Mouse (Mus musculus) ES-Bruce4 (cell line): ENCODE measurements around the gene Ankrd35. TPM values are rescaled to one million over a fixed set of nuclear protein-coding genes. Genes with fewer than 3 reads are reported as not detected.
"Not testable (repeated sequence)": the region's sequence is repeated elsewhere in the genome, so short reads cannot be mapped to it uniquely, and the experiment has no call there.

Experiments
- H3K27ac ChIP-seq: 2 replicates; pipeline ENCODE4 v1.5.1; 2012; ENCODE audit warnings: low read length, inconsistent platforms; ENCODE audit not compliant: insufficient read depth
- H3K27me3 ChIP-seq: 2 replicates; pipeline ENCODE4 v1.6.1; 2012; ENCODE audit warnings: mild to moderate bottlenecking, low read length, inconsistent platforms; ENCODE audit not compliant: control insufficient read depth, poor library complexity, insufficient read depth, severe bottlenecking
- H3K36me3 ChIP-seq: 2 replicates; pipeline ENCODE4 v1.6.1; 2012; ENCODE audit warnings: inconsistent platforms, mild to moderate bottlenecking, low read length, moderate library complexity; ENCODE audit not compliant: control insufficient read depth, poor library complexity, insufficient read depth, severe bottlenecking
- H3K4me1 ChIP-seq: one replicate; pipeline ENCODE4 v1.8.1; 2011; ENCODE audit warnings: low read length; ENCODE audit not compliant: control insufficient read depth, insufficient read depth
- H3K4me3 ChIP-seq: 2 replicates; pipeline ENCODE4 v1.5.1; 2011; ENCODE audit warnings: low read depth, mild to moderate bottlenecking, low read length
- H3K9ac ChIP-seq: 2 replicates; pipeline ENCODE4 v1.6.1; 2012; ENCODE audit warnings: low read depth, mild to moderate bottlenecking, inconsistent platforms; ENCODE audit not compliant: poor library complexity, severe bottlenecking
- H3K9me3 ChIP-seq: replicated peaks from 2 replicates; pipeline ENCODE4 v1.6.1; 2012; ENCODE audit warnings: mild to moderate bottlenecking, low read length, inconsistent platforms; ENCODE audit not compliant: control insufficient read depth, poor library complexity, insufficient read depth, severe bottlenecking
- CTCF ChIP-seq: IDR thresholded peaks from one replicate; pipeline ENCODE4 v1.8.1; 2011; ENCODE audit warnings: low read depth, low read length
- EP300 ChIP-seq: IDR thresholded peaks from 2 replicates; pipeline ENCODE4 v1.6.1; 2011; ENCODE audit warnings: low read depth, low read length; ENCODE audit not compliant: insufficient read depth
- POLR2A ChIP-seq: IDR thresholded peaks from one replicate; pipeline ENCODE4 v1.8.1; 2011; ENCODE audit warnings: low read length; ENCODE audit not compliant: insufficient read depth
- polyA plus RNA-seq: library from polyadenylated mRNA; stranded (reverse); fragments of >200 nt; gene quantifications from 2 replicates; pipeline ENCODE4 v1.2.4, GENCODE M21; 2011; ENCODE audit warnings: low read depth; ENCODE audit not compliant: missing spikeins, insufficient read depth, insufficient read length

Ankrd35 gene
- polyA plus RNA-seq, 1 experiment = 3.5 TPM

GRCm38 (mm10) chr3:96684822-96685156 lies 14.9 kb downstream of the Ankrd35 start:
- Histone ChIP-seq H3K9ac (peak overlapping the region; percentile 49), H3K27me3 (no peaks in the 10 kb centered on the region), H3K27ac (no peak overlapping the region)

GRCm38 (mm10) chr3:96686057-96686456 lies 16.1 kb downstream of the Ankrd35 start:
- not testable (repeated sequence) for H3K4me3 ChIP-seq, H3K4me1 ChIP-seq, H3K27ac ChIP-seq, H3K36me3 ChIP-seq, H3K9ac ChIP-seq, H3K27me3 ChIP-seq, H3K9me3 ChIP-seq

More at GRCm38 (mm10) chr3:96684822-96685156, 14.9 kb downstream of the Ankrd35 start:
- TF ChIP-seq CTCF = no peak
- no peak for TF ChIP-seq POLR2A
- TF ChIP-seq EP300 = no peak
- H3K4me3 ChIP-seq = peak overlapping the region; percentile 58
- no peaks in the 10 kb centered on the region for H3K9me3 ChIP-seq
- peaks cover 4% of the 10 kb centered on the region for H3K4me1 ChIP-seq
- no peaks in the 10 kb centered on the region for H3K36me3 ChIP-seq

DNA sequence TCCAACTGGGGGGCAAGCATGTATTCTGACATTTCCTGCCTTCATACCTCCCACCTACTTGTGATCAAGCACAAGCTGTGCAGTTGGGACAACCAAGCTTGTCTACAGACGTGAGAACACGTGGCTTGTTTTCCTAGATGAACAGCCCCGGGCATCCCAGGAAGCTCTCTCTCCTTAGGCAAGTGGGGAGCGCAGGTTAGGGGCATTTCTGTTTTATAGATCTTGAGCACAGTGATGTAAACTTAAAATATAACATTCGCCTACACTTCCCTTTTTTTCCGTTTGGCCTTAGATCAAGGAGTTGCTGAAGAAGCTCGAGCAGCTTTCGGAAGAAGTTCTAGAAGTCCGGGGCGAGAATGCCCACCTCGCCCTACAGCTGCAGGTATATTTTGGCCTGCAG lies 18.9 kb downstream of the Ankrd35 start:
- Histone ChIP-seq H3K9ac (no peak overlapping the region; the same call in 1 of the 2 replicates), H3K4me1 (peaks cover 2% of the 10 kb centered on the region), H3K27ac (no peak overlapping the region), H3K4me3 (no peak overlapping the region), H3K36me3 (no peaks in the 10 kb centered on the region), H3K9me3 (no peaks in the 10 kb centered on the region), H3K27me3 (no peaks in the 10 kb centered on the region)
- TF ChIP-seq CTCF = no peak
- no peak for TF ChIP-seq POLR2A
- no peak for TF ChIP-seq EP300

GRCm38 (mm10) chr3:96690298-96690697 lies 20.4 kb downstream of the Ankrd35 start:
- Histone ChIP-seq H3K36me3 (no peaks in the 10 kb centered on the region), H3K27me3 (no peaks in the 10 kb centered on the region), H3K27ac (0 out of 2 replicates have a peak overlapping the region, but pooled peaks have one; percentile 3), H3K4me1 (no peaks in the 10 kb centered on the region), H3K9me3 (no peaks in the 10 kb centered on the region), H3K4me3 (no peak overlapping the region), H3K9ac (no peak overlapping the region)
- no peak for TF ChIP-seq CTCF
- TF ChIP-seq EP300 = no peak
- TF ChIP-seq POLR2A = no peak

DNA sequence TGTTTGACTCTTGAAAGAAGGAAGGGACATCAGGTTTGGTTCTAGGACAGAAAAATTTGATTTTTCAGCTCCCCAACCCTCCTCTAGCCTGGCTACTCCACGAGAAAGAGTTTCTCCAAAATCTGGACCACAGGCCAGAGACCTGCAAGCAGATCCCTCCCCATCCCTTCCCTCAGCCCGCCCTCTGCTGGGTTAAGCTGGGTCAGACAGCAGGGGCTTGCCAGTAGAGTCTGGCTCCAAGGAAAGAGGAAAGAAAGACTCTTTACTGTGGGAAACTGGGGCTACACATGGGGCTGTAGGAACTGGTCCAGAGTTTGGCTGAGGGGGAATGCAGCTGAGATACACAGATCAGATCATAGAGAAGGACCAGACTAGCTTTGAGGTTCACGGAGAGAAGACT lies 22.6 kb downstream of the Ankrd35 start:
- TF ChIP-seq CTCF = peak; percentile 58
- no peak for TF ChIP-seq EP300
- no peak for TF ChIP-seq POLR2A
- no peaks in the 10 kb centered on the region for H3K27me3 ChIP-seq
- H3K9me3 ChIP-seq = no peaks in the 10 kb centered on the region
- no peaks in the 10 kb centered on the region for H3K4me1 ChIP-seq
- peak overlapping the region; percentile 19; the same call in 1 of the 2 replicates for H3K4me3 ChIP-seq
- no peak overlapping the region for H3K9ac ChIP-seq
- no peaks in the 10 kb centered on the region for H3K36me3 ChIP-seq
- H3K27ac ChIP-seq = no peak overlapping the region

GRCm38 (mm10) chr3:96693579-96693978 lies 23.6 kb downstream of the Ankrd35 start:
- no peaks in the 10 kb centered on the region for H3K36me3 ChIP-seq
- H3K27ac ChIP-seq = no peak overlapping the region
- H3K27me3 ChIP-seq = no peaks in the 10 kb centered on the region
- H3K9me3 ChIP-seq = no peaks in the 10 kb centered on the region
- no peaks in the 10 kb centered on the region for H3K4me1 ChIP-seq
- H3K4me3 ChIP-seq = no peak overlapping the region
- no peak overlapping the region for H3K9ac ChIP-seq
- TF ChIP-seq EP300 (no peak), POLR2A (no peak), CTCF (no peak)
